Mouse (Mus musculus) T-helper 1 cell (primary cell): ENCODE results near the gene Zar1.
"Not testable (repeated sequence)": the region's sequence is repeated elsewhere in the genome, so short reads cannot be mapped to it uniquely, and the experiment has no call there.

ENCODE experiments used
- in situ Hi-C: fragments of 300-600 bp; cut with MboI, MseI; formaldehyde crosslinking; loops from one replicate; pipeline ENCODE4 v1.15.1; 2025; ENCODE audit warnings: high pct_unique_total_duplicates

Zar1 gene

DNA sequence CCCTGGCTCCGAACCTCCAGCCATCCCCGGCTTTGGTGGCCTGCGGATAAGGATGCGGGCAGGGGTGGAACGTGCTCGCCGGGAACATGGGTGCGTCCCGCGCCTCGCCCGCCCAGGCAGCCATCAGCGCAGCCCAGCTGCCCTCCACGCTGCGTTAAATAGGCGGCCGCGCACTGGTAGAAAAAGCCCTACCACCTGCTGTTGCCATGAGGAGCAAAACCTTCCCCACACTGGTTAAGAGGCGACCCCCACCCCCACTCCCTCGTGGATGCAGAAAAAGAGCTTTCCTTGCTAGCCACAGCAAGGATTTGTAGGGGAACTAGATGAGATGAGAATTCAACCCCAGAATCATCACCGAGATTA, at the start of gene Zar1:
Gene Zar1, minus strand, starts transcription at position 285 of the 363 bp plus-strand sequence.
- in situ Hi-C loops: not testable (repeated sequence)

DNA sequence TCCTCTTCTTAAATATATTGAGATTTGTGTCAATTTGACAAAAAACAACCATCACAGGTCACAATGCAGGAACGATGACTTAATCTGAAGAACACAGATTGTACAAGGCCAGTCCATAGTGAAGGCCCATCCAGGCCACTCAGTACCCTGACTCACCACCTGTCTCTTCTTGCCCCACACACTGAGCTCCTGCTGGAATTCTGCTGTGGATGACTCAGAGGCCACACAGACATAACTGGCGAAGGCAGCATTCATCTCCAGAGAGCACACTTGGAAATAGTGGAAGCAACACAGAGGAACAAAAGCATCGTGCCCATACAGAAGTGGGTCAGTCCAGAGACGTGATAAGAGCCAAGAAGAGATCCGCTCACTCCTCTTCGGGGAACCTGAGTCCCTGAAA, 49.0 kb upstream of the Zar1 start:
- in situ Hi-C loops: no loop called here

GRCm38 (mm10) chr5:72621022-72621421, 40.0 kb upstream of the Zar1 start:
- in situ Hi-C loops: no loop called here

- in situ Hi-C loops: no loop called here
These were observed 36.4 kb upstream of the Zar1 start for GRCm38 (mm10) chr5:72617413-72617812.

DNA sequence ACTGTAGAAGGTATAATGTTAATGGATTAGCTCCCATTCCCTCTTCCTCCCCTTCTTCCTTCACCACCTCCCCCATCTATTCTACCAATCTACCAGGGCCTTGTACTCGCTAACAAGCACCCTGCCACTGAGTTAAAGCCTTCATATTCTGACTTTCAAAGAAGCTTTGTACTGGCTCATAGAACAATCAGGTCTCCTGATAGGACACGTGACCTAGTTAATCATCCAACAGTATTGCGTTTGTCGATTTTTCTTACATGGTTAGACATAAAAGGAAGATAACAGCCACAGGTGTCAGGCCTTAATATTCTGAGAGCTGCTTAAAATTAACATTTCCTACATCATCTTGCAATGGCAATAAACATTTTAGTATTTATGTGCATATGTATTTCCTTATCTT, 22.1 kb upstream of the Zar1 start:
- in situ Hi-C loops: no loop called here

DNA sequence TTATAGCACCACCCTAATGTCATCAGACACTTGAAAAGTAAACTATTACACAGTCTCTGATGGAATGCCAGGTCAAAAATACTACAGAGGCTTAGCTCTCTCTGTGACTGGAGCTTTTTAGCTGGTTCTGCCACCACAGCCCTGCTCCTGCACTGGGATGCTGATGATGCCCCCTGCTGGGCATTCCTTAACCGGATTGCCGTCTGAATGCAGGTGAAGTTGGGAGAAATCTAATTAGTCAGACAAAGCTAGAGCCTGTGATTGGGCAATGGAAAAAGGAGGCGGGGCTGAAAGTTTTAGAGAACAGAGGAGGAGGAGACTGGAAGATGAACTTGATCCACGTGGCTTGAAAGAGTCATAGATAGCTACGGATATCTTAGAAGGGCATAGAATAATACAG, 20.0 kb upstream of the Zar1 start:
- in situ Hi-C loops: no loop called here

- in situ Hi-C loops: no loop called here
These were observed 6.2 kb upstream of the Zar1 start, which contains the start of gene Gm5868 for GRCm38 (mm10) chr5:72587192-72587681. TSS of gene Gm5868 (minus strand) at chr5:72587551.

DNA sequence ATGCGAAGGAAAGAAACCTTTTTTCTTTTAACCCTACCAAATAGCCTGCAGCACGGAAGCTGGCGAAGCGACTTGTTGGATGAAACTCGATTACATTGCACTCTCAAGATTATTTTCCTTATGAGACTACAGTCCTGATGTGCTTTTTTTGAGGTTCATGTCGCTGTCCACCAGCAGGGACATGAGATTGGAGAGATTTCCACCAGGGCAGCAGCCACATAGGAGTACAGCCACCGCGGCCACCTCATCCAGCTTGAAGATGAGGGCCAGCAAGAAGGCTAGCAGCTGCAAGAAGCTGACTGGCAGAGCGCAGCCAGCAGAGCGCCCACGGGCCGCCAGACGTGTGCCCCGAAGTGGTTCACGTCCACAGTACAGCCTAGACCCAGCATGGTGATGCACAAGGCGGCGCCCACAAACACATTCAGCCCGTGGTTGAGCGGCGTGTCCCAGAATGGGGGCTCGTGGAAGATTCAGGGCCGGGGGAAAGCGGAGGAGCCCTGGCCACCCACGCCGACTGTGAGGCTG, 5.7 kb upstream of the Zar1 start:
- in situ Hi-C loops: not testable (repeated sequence)

DNA sequence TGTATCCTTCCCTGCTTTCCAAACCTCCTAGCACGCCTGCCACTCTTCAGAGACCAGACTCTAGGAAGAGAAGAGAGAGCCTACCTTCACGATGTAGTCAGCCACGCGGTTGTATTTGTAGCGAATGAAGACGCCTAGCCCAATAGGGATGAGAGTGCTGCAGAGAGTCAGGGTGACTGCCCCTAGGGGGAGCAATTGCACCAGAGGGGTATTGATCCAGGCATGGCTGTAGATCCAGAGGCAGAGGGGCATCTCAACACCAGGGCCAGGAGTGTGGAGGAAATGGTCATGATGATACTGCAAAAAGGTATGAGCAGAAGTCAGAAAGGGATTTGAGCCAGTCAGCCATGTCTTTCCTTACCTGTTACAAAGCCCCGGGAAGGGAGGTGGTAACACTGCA, 5.1 kb upstream of the Zar1 start:
- in situ Hi-C loops: not testable (repeated sequence)

- in situ Hi-C loops: not testable (repeated sequence)
These were observed 725 bp downstream of the Zar1 start for GRCm38 (mm10) chr5:72580088-72580969.

GRCm38 (mm10) chr5:72579599-72579998, 1.5 kb downstream of the Zar1 start:
- in situ Hi-C loops: not testable (repeated sequence)

DNA sequence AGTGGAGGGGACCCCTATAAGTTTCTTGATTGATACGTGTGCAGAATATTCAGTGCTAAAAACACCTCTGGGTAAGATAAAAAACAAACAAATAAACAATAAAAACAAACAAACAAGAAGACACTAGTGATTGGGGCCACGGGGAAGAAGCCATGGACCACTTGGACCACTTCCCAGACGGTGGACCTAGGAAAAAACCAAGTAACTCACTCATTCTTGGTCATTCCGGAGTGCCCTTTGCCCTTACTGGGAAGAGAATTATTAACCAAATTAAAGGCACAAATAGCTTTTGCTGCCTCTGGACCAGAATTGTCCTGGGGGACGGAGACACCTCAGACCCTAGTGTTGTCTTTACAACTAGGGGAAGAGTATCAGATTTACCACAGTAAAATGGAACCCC, 15.4 kb downstream of the Zar1 start:
- in situ Hi-C loops: no loop called here

GRCm38 (mm10) chr5:72563183-72563582, 17.9 kb downstream of the Zar1 start:
- in situ Hi-C loops: not testable (repeated sequence)

- in situ Hi-C loops: no loop called here
These were observed 20.0 kb downstream of the Zar1 start for GRCm38 (mm10) chr5:72560976-72561628.

DNA sequence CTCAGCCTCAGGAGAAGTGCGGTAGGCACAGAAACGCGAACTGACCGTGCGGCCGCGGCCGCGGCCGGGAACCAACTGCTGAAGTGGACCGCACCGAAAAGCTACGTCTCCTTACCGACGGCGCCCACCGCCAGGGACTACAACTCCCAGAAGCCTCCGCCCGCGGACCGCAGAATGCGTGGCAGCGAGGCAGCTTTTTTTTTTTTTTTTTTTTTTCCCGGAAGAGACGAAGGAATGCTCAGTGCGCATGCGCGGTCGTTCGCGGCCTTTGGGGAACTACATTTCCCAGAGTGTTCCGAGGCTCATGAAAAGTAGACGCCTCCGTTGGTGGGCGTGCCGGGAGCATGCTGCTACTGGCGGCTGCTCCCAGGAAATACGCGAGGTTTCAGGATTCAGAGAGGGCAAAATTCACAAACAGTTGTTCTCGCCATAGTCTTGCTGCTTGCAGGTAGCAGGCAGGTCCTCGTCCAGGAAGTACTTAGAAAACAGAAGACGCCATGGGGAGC, 21.5 kb downstream of the Zar1 start, which contains the start of gene Nfxl1:
Gene Nfxl1, minus strand, starts transcription at position 141 of the 506 bp plus-strand sequence.
- in situ Hi-C loops: no loop called here

GRCm38 (mm10) chr5:72558716-72559526, 22.1 kb downstream of the Zar1 start:
- in situ Hi-C loops: no loop called here

DNA sequence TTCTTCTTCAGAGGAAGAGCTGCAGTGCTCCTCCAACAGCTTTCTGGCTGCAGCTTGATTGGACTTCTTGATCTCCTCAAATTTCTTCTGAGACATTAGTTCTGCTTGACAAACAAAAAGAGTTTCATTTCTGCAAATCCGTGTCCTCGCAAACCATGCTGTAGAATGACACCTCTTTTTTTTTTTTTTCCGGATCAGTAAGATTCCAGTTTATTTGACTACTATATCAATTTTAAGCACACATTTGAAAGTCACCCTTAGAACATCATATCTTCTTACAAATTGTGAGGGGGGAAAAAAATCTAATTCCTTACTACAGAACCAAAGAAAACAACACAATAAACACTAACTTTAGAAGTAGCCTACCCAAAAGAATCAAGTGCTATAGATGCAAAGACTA, 24.8 kb downstream of the Zar1 start:
- in situ Hi-C loops: no loop called here

DNA sequence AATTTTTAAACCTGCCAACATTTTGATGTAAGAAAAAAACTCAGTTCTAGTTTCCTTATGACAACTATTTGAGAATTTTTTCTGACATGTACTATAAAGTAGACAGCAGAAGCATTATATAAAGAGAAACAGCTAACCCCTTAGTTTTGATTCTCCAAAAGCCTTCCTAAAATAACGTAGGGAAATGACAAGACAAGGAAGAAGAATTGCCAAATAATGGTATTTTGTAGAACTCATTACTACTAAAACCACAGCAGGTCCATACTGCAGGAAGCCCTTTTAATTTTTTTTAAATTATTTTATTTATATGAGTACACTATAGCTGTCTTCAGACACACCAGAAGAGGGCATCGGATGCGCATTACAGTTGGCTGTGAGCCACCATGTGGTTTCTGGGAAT, 29.8 kb downstream of the Zar1 start:
- in situ Hi-C loops: no loop called here

- in situ Hi-C loops: no loop called here
These were observed 52.2 kb downstream of the Zar1 start for GRCm38 (mm10) chr5:72528896-72529295.
